Comparison of ENCODE assay signal across 8 mouse cellular contexts in the genomic region with DNA sequence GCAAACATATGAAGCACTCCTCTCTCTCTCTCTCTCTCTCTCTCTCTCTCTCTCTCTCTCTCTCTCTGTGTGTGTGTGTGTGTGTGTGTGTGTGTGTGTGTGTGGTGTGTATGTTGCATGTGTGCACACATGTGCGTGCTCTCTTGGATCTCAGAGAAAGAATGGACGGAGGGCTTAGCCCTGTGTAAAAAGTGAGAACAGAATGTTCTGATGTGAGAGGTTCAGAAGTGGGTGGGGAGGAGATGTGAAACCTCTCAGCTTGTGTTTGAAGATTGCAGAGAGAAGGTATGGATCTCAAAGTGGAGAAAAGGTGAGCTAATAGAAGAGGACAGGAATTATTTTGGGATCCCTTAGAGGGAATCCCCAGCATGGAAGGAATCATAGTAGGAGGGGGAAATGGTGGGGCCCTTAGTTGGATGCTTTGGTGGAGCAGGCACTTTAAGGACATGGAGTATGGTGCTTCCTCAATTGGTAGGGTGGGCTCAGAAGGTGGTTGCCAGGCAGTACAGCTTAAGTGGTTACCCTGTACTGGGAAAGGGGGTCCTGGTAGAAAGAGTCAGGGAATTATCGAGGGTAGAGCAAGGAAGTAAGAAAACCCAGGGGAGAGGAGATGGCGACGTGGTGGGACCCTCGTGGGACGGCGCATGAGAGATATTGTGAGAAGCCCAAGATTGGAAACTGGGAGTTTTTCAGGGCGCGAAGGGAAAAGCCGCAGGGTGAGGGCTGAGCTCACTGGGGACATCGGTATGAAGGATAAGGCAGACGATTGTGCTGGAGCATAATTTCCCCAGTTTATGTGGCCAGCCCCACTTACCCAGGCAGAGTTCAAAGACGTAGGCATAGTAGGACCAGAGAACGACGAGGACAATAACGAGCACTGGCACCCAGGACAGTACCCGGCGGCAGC. TPM values are rescaled to one million over a fixed set of nuclear protein-coding genes. Genes with fewer than 3 reads are reported as not detected.
A peak's percentile ranks its signal among the peaks of the same experiment; 100 is the strongest.
DNase-seq lines count a peak whose midpoint lies in the region; ATAC-seq and TF ChIP-seq lines count a peak whose summit lies in the region.

No protein-coding gene starts in this region.

- TF ChIP-seq CTCF in left cerebral cortex, adult 2 months (IDR thresholded peaks at IDR 0.05), result no peak

- H3K36me3 ChIP-seq in embryonic facial prominence, embryonic 13.5 days, result no peaks in the 10 kb centered on the region
- H3K36me3 ChIP-seq in intestine, embryonic 14.5 days (ENCODE audit: control insufficient read depth, insufficient read depth, low read length), result no peaks in the 10 kb centered on the region
- H3K36me3 ChIP-seq in midbrain, embryonic 10.5 days, result no peaks in the 10 kb centered on the region

- intact Hi-C loops in left cerebral cortex, adult 2 months (cut with DNase I), result no loop called here
- intact Hi-C loops in left cerebral cortex, postnatal 4 days (cut with DNase I), result no loop called here

- peaks cover 18% of the 10 kb centered on the region for H3K27me3 ChIP-seq in embryonic facial prominence, embryonic 13.5 days
- H3K27me3 ChIP-seq in intestine, embryonic 14.5 days (replicated peaks; ENCODE audit: control insufficient read depth, insufficient read depth, low read length), result no peaks in the 10 kb centered on the region
- peaks cover 91% of the 10 kb centered on the region for H3K27me3 ChIP-seq in midbrain, embryonic 10.5 days (ENCODE audit: low read depth, poor library complexity, severe bottlenecking)

- H3K4me3 ChIP-seq in left cerebral cortex, adult 2 months, result peak overlapping the region; percentile 57
- peak overlapping the region; percentile 53 for H3K4me3 ChIP-seq in embryonic facial prominence, embryonic 13.5 days
- H3K4me3 ChIP-seq in intestine, embryonic 14.5 days (ENCODE audit: low read depth, low read length), result peak overlapping the region; percentile 49
- peak overlapping the region; percentile 59 for H3K4me3 ChIP-seq in midbrain, embryonic 10.5 days

- 0 out of 2 replicates have a peak, but pooled peaks have one; percentile 15 for ATAC-seq in embryonic facial prominence, embryonic 13.5 days (ENCODE audit: insufficient number of reproducible peaks, insufficient read depth, low FRiP score, low TSS enrichment, low read depth)
- no peak; the same call in 1 of the 2 replicates for ATAC-seq in intestine, embryonic 14.5 days (replicated peaks; ENCODE audit: low FRiP score, low TSS enrichment, low read depth)
- no peak for ATAC-seq in monocyte, adult 5-6 weeks (replicated peaks; ENCODE audit: insufficient number of reproducible peaks, low FRiP score, low TSS enrichment, poor library complexity, severe bottlenecking)

- peak overlapping the region; percentile 60 for H3K4me2 ChIP-seq in embryonic facial prominence, embryonic 13.5 days
- peak overlapping the region; percentile 57 for H3K4me2 ChIP-seq in intestine, embryonic 14.5 days (ENCODE audit: low read length)

- peak overlapping the region; percentile 71 for H3K9ac ChIP-seq in embryonic facial prominence, embryonic 13.5 days
- peak overlapping the region; percentile 55 for H3K9ac ChIP-seq in intestine, embryonic 14.5 days (ENCODE audit: low read length)

- H3K27ac ChIP-seq in left cerebral cortex, adult 2 months, result peak overlapping the region; percentile 50; the same call in 1 of the 2 replicates
- H3K27ac ChIP-seq in embryonic facial prominence, embryonic 13.5 days, result peak overlapping the region; percentile 77
- H3K27ac ChIP-seq in intestine, embryonic 14.5 days (ENCODE audit: low read depth), result peak overlapping the region; percentile 54; the same call in 1 of the 2 replicates
- peak overlapping the region; percentile 84 for H3K27ac ChIP-seq in midbrain, embryonic 10.5 days (replicated peaks)

- H3K4me1 ChIP-seq in embryonic facial prominence, embryonic 13.5 days, result no peaks in the 10 kb centered on the region
- H3K4me1 ChIP-seq in intestine, embryonic 14.5 days (replicated peaks; ENCODE audit: control insufficient read depth, insufficient read depth, low read length), result no peaks in the 10 kb centered on the region
- H3K4me1 ChIP-seq in midbrain, embryonic 10.5 days, result peaks cover 16% of the 10 kb centered on the region; the same call in 1 of the 2 replicates

- DNase-seq in left cerebral cortex, adult 2 months (ENCODE audit: extremely low spot score in 1 of 2, low spot score in 2 of 2), result peak in 1 of 2 experiments; percentile 10
- DNase-seq in left cerebral cortex, postnatal 4 days, result no peak
- DNase-seq in intestine, embryonic 14.5 days (ENCODE audit: low spot score), result peak; percentile 71
- no peak for DNase-seq in midbrain, embryonic 10.5 days (ENCODE audit: low spot score)
- DNase-seq in adipocyte (ENCODE audit: low spot score), result no peak
- no peak for DNase-seq in kidney, postnatal 4 days

- 27% methylated on average over 19 of the region's 19 CpGs for WGBS in embryonic facial prominence, embryonic 13.5 days
- WGBS in intestine, embryonic 14.5 days, result 13% methylated on average over 19 of the region's 19 CpGs
- 30% methylated on average over 19 of the region's 19 CpGs for WGBS in midbrain, embryonic 10.5 days

- no peaks in the 10 kb centered on the region for H3K9me3 ChIP-seq in embryonic facial prominence, embryonic 13.5 days
- no peaks in the 10 kb centered on the region for H3K9me3 ChIP-seq in intestine, embryonic 14.5 days (ENCODE audit: control insufficient read depth, low read length)
- no peaks in the 10 kb centered on the region for H3K9me3 ChIP-seq in midbrain, embryonic 10.5 days (replicated peaks)

RNA-seq across cellular contexts. Expression of a gene that starts 0.8 kb away (rescaled TPM):
- 1 to 10 TPM; 5.9 to 6.3 TPM for total RNA-seq in left cerebral cortex, adult 2 months (2021)
- total RNA-seq in left cerebral cortex, postnatal 4 days (2021), result 1 to 10 TPM; 5.5 to 6.0 TPM
- 13.1 and 14.1 TPM in 2 replicates for polyA plus RNA-seq in embryonic facial prominence, embryonic 13.5 days (2015; fragmentation: Nextera tagmentation; extraction: Ambion mirVana)
- polyA plus RNA-seq in intestine, embryonic 14.5 days (2014; fragmentation: Nextera tagmentation; extraction: Ambion mirVana), result 11.6 and 12.6 TPM in 2 replicates
- 10.4 and 12.3 TPM in 2 replicates for polyA plus RNA-seq in midbrain, embryonic 10.5 days (2016; fragmentation: Nextera tagmentation; extraction: Ambion mirVana)
- 2.0 to 8.2 TPM (median 2.3 TPM) in 3 replicates for total RNA-seq in monocyte, adult 5-6 weeks (2017)
